Mouse (Mus musculus) effector memory CD4-positive, alpha-beta T cell, adult 7 months (primary cell): Measurements from ENCODE around the gene Mxd1. TPM values are rescaled to one million over a fixed set of nuclear protein-coding genes. Genes with fewer than 3 reads are reported as not detected.

Source experiments
- polyA plus RNA-seq: library from polyadenylated mRNA; unstranded; fragments of 100-300 nt; shearing (Covaris generic); gene quantifications from one replicate; pipeline ENCODE4 v1.2.1, GENCODE M21; 2017

Gene Mxd1
- 357 TPM for polyA plus RNA-seq

DNA sequence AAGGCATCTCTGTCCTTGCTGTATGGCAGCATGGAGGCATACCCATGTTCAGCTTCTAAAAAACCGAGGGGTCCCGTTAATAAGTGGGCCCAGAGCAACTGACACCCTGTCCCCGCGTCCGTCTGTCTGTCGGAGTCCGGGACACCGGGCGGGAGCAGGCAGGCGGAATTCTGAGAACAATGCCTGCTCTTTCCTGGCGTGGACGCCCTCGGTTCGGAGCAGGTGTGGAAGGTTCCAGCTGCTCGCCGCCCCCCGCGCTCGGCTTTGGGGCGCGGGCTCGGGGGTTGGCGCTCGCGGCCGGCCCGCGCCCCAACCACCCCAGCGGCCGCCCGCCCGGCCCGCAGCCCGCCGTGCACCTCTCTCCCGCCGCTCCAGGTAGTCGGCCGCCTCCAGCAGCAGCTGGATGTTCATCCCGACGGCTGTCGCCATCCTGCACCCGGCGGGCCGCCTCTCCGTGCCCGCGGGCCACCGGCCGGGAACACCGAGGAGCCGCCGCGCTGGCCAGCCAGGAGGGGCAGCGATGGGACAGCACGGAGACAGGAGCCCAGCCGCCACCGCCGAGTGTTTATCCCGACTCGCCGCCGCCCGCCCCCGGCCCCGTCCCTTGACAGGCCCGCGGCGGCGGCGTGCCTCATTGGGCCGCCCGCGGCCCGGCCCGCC is at the start of gene Mxd1:
Gene Mxd1, minus strand, starts transcription at position 582 of the 660 bp plus-strand sequence.

GRCm38 (mm10) chr6:86683872-86684654 is 15.1 kb upstream of the Mxd1 start, which contains the start of gene Snrnp27:
TSS of gene Snrnp27 (minus strand) at chr6:86684522.

GRCm38 (mm10) chr6:86627946-86628345 is 41.0 kb downstream of the Mxd1 start, which contains the start of gene Asprv1:
TSS of gene Asprv1 (plus strand) at chr6:86628164.

Other genes starting within 250 kb of the Mxd1 start
- not detected for gene Gm44790, start 242.5 kb downstream of the Mxd1 start, polyA plus RNA-seq
- gene C87436, start 230.8 kb downstream of the Mxd1 start, polyA plus RNA-seq, result 38.4 TPM
- 303 TPM for gene Pcbp1, start 142.8 kb downstream of the Mxd1 start, polyA plus RNA-seq
- not detected for gene Asprv1, start 41.0 kb downstream of the Mxd1 start, polyA plus RNA-seq
- gene Snrnp27, start 15.4 kb upstream of the Mxd1 start, polyA plus RNA-seq, result 58.8 TPM
- gene Gmcl1, start 64.2 kb upstream of the Mxd1 start, polyA plus RNA-seq, result 34.5 TPM
- gene Anxa4, start 124.4 kb upstream of the Mxd1 start, polyA plus RNA-seq, result 4.0 TPM
- gene Aak1, start 180.4 kb upstream of the Mxd1 start, polyA plus RNA-seq, result 80.6 TPM